Mouse (Mus musculus) ZHBTc4 (cell line): Measurements from ENCODE around the gene Camta2.

Source experiments
- DNase-seq: peaks from one replicate; pipeline ENCODE4 v3.0.0-alpha.2; 2011; ENCODE audit warnings: low read depth, low spot score

Gene Camta2

DNA sequence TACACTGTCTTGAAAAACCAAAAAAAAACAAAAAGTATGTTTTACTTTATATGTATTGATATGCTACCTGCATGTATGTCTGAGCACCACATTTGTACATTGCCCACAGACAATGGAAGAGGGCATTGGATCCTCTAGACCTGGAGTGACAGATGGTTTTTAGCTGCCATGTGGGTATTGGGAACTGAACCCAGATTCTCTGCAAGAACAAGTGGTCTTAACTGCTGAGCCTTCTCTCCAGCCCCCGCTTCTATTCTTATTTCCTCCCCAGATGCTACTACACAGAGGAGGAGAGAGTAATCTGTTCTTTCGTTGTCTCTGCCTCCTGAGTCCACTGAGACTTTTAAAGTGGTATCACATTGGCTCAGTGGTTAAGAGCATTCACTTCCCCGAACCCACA is 5.6 kb upstream of the Camta2 start:
- DNase-seq: no peak

DNA sequence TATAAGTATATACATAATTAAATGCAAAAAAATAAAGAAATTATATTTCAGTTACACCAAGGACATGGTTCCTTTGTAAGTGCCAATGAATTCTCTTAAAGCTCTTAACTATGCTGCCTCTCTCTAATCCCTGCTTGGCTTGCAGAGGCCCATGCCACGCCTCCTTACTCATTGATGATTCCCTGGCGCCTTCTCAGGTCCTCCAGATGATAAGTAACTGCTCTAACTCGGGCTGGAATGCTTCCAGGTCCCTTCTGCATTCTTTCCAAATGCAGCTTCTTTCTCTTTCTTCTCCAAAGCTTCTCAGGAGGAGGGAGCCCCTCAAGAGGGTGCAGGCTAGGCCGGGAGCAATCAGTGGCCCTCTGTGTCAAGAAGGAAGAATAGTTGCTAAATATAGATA is 1.7 kb upstream of the Camta2 start:
- no peak for DNase-seq

DNA sequence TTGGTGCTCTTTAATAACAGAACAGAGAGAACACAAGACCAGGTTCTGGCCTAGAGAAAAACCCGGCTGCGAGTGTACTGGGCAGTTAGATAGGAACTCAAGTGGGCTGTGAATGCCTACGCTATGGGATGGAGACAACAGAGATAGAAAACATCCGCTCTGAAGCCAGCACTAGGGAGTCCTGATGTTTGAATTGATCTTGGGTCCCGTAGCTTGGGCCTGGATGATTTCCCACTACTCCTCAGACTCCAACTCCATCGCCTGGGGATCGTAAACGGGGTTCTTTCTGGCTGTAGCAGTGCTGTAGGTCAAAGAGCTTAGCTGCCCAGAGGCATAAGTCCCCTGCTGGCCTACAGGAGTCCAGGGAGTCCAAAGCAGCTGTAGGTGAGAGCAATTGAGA is 467 bp upstream of the Camta2 start:
- DNase-seq: no peak

DNA sequence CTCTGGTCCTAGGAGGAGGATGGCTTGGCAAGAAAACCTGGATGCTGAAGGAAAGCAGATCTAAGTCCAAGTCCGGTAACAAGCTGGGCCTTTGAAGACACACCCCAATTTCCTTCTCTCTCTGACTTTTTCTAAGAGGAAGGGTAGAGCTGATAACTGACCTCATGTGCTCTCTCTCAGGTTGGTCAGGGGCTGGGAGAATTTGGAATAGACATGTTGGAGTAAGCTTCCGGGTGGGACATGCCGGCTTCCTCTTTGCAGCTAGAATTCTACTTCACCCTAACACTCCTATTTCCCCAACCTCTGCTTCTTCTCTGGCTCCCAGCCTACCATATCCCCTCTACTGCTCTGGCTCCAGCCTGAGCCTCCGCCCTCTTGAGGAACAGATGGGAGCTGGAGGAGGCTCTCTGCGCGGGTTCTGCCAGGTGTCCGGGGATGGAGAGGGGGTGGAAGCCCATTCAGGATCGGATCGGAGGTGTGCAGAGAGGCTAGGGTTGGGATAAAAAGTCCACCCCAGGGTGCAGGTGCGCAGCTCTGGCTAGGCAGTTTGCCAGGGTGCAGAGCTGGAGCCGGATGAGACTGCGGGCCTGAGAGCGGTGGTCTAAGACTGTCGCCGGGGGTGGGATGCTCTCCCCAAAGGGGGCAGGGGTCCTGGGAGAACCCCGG is 871 bp downstream of the Camta2 start:
- peak; percentile 62 for DNase-seq

DNA sequence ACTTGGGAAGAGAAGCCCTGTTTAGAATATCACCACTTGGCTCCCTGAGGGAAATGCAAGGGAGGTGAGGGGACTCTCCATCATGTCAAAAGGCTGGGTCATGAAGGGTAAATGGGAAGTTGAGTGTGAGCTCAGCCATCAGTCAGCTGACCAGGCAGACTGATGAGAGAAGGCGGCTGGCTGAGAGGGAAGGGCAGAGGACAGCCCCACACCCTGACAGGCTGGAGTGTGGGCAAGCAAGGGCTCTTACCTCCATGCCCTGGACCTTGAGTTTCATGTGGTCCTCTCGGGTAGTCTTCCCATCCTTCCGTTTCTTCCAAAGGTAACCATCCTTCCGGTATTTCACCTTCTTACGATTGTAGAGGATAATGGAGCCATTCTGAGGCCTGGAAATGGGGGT is 4.3 kb downstream of the Camta2 start:
- no peak for DNase-seq

DNA sequence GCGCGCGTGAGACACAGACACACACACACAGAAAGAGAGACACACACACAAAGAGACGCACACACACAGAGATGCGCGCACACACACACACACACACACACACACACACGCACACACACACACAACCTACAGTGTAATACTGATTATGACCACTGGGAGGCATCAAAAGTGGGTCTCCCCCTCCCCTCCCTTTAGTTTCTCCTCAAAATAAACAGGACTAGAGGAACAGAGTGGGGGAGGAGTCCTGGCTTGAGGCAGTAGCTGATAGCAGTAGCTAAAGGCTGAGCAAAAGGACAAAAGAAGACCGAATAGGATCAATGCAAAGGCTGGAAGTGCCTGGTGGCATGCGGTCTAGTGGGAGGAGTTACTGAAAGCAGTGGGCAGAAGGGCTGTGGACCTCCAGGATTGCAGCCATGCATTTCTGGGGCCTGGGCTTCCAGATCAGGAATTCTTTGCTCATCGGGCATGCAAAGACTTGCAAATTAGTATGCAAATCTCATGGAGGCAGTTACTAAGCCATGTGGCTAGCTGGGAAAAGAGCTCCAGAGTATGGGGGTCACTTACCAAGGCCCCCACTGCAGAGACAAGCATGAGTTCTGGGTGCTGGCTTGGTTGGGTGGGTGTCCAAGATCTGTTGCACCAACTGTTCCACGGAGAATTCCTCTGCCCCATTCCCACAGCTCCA is 5.9 kb downstream of the Camta2 start:
- peak; percentile 92 for DNase-seq

DNA sequence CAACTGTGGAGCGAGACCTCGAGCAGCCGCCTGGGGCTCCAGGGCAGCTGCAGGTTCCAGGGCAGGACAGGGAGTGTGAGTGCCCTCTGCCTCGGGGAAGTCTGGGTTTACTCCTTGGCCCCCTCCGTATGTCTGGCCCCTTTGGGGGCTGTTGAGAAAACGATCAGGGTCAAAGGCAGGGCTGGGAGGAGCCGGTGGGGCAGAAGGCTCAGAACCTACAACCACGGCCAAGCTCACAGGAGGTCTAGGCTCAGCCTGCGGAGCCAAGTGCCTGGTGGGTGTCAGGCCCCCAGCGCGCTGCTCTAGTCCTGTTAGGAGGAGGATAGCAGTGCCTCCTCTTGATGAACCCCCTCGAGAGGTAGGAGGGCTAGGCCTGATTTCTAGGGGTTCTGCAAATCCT is 6.7 kb downstream of the Camta2 start:
- DNase-seq: no peak

DNA sequence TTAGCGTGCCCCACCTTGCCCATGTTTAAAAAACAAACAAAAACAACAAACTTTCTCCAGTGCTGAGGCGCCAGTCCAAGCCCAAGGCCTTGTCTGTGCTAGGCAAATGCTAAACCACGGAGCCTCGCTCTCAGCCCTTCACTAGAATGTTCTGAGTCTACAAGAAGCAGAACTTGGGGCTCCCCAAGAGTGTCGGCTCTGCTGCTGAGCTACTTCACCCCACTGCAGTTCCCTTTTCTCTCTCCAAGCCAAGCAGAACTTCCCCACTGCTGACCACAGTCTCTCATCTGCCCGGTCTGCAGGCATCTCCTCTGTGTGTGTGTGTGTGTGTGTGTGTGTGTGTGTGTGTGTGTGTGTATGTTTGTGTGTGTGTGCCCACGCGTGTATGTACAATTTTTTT is 8.0 kb downstream of the Camta2 start:
- no peak for DNase-seq

DNA sequence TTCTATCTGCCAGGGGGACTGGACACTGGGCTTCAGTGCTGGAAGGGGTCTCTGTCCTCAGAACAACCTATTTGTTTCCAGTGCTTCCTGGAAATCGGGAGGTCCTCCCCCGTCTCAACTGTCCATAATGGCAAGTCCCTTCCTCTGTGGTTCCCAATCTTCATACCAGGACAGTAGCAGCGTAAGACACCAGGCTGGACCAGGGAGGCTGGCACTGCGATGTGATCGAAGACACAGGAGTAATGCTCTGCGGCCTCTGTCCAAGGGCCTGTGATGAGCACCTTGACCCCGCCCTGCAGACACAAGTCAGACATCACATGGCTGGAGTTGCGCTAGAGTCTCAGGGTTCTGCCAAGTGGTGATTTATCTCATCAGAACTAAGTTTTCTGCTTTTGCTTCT is 8.5 kb downstream of the Camta2 start:
- no peak for DNase-seq

DNA sequence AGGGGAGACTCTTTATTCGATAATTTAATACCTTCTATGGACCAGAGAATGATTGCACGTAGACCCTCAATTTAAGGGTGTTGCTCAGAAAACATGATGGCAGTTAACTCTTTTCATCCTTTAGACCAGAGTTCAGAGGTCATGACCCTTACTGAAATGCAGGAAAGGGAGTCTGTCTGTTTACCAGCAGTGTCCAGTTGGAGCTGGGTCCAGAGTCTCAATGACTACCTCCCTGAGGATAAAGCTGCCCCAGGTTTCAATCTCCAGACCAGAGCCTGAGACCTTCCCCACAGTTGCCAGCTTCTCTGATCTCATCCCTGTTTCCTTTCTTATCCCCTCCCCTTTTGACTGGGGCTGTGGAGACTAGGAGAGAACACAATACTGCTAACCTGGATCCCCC is 9.3 kb downstream of the Camta2 start:
- DNase-seq: no peak

DNA sequence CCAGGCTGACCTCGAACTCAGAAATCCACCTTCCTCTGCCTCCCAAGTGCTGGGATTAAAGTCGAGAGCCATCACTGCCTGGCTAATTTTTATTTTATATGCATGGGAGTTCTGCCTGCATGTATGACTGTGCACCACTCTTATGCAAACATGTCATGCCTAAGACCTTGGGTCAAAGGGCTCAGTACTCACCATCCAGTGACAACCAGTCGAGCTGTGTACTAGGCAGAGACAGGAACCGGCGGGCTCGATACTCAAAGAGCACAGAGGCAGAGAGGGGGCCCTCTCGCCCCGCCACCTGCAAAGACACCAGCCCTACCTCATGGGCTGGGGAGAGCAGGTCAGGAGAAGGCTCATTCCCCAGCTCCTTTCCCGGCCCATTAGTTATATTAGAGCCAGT is 9.8 kb downstream of the Camta2 start:
- DNase-seq: no peak

DNA sequence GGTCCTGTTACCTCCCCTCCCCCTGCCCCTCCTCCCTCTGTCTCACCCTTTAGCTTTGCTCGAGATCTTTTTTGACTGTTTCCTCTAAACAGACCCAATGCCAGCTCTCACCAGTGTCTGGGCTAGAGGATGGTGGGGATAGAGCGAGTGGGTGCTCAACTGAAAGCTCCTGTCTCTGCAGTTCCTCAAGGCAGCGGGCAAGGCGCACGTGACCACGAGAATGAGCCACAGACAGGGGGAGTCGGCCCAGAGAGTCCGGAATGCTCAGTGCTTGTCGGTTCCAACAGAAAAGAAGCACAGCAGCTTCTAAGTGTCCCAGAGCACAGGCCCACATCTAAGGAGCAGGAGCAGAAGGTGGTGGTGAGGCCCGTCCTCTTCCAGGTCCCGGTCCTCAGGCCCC is 13.4 kb downstream of the Camta2 start:
- peak; percentile 43 for DNase-seq

DNA sequence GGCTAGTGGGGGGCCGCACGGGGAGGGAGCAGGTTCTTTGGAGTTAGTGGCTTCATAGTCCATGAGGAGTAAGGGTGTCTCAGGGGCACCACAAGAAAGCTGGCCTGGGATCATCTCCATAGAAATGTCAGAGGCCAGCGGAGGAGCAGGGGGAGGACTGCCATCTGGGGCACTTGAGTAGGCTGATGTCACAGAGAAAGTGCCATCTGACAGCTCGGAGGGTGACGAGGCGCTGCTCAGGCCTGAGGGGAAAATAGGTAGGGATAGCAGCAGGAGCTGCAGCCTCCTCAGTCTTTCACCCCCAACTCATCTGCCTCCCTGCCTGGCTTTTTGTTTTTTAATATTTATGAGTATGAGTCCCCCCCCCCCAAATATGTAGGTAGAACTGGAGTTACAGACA is 13.9 kb downstream of the Camta2 start:
- DNase-seq: no peak

DNA sequence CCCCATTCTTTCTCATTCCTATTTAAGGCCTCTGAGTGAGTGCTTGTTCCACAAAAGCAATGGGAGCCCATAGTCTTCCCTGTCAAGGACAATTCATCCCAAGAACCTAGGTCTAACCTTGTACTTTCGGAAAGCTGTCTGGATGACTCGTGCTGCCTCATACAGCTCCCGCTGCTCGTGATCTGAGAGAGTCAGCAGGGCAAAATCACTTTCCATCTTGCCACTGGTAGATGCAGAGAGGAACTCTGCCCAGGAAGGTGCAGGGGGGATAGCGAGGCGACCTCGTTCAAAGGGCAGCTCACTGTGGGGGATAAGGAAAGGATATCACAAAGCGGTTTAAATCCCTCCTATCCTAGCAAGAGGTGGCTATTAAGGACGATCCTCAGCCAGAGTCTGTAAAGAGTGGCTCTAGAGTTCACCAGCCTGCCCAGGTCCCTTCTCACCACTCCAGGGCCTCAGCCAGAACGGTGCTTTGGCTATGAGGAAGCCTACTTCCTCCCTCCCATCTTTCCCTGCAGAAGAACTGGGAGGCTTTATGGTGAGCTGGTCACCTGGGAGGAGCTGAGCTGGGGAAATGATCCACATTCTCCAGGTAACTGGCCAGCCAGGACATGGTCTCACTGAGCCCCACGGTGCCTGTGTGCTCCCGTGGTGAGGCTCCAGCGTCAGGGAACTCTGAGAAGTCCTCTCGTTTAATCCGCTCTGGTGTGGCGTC is 16.4 kb downstream of the Camta2 start:
- no peak for DNase-seq

DNA sequence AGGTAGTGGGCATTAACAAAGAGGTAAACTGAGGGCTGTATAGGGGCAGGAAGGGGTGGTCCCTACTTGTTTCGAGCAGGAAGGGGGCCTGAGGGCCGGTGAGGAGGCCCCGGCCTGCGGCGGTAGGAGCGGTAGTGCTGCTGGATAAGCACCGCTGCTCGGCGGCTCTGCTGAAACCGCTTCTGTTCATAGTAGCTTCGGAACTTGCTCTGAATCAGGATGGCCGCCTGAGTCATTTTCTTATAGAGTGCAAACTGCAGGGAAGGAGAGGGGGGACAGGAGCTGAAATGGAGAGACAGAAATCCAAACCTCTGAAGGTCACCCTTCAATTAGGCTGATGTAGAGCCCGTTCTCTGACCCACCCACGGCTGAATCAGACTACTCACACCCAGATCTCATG is 17.4 kb downstream of the Camta2 start:
- DNase-seq: no peak

DNA sequence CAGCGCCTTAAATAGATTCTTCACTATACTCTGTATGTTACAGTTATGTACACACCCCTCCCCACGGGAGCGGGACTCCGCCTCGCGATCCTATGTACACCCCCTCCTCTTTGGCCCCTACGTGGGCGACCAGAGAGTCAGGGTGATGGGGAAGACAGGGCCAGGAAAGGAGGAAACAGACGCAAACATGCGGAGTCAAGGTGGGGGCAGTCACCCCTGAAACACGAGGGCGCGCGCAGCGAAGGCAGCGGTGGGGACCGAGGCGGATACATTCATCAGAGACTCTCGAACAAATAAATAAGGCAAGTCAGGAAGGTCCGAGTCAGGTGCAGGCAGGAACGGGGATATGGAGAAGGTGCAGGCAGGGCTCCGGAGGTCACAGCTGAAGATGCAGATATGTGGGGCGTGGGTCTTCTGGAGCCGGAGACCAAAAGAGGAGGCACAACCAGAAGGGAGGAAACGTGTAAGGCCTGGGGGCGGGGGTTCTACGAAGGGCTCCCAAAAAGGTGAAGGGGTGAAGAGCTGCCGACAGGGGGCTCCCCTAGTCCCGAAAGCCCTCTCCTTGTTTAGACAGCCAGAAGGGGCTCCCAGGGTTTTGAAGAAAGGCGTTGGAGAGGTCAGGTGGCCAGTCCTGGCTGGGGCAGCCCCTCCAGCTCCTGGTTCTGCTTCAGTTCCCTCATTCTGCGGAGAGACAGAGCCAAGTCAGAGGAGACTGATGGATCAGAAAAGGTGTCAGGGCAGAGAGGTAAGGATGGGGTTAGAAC is 18.1 kb downstream of the Camta2 start:
- DNase-seq: peak; percentile 87

DNA sequence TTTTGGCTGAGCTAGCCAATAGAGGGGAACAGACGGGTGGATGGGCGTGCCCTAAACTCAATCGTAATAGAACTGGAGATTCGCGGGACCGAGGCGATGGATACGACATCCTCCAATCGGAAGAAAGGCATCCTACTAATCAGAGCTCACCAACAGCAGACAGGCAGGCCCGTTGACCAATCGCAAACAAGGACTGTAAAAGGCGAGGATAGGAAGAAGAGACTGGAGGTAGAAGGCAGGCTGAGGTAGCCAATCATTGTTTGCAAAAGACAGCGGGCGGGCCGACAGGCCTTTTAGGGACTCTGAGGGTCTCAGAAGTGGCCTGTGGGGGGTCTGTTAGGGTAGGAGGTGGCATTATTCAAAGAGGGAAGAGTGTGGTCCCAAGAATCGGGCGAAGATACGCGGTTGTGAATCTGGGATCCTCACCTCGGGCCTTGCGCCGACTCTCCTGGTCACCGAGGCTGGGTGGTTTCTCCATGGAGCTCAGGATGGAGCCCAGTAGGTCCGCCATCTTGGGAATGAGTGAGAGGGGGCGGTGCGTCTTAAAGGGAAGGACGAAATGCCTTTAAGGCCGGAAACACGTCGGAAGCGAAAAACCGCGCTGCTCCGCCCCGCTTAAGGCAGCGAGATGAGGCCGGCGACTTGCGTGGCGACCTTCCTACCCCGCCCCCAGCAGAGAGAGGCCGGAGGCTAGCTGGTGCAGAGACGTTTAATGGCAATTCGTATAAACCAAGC is 19.0 kb downstream of the Camta2 start, which contains the start of gene Spag7:
Gene Spag7, minus strand, starts transcription at position 646 of the 735 bp plus-strand sequence.
- peak; percentile 100 for DNase-seq

DNA sequence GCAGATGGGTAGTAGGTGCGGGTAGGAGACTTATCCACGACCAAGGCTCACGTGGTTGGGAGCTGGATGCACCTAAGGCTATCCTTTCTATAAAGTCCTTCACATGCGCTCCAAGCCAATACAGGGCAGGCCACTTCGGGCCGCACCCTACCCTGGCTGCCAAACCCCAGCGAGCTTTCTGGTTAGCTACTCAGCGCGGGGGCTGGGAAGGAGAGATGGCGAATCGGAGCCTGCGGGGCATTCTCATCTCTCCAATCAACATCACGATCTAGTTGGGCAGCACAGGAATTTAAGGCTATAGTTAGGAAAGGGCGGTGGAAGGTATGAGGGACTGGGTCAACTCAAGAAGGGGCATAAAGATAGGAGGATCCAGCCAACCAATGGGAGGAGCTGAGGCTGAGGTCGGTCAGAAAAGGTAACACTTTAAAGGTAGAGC is 19.6 kb downstream of the Camta2 start:
- no peak for DNase-seq

DNA sequence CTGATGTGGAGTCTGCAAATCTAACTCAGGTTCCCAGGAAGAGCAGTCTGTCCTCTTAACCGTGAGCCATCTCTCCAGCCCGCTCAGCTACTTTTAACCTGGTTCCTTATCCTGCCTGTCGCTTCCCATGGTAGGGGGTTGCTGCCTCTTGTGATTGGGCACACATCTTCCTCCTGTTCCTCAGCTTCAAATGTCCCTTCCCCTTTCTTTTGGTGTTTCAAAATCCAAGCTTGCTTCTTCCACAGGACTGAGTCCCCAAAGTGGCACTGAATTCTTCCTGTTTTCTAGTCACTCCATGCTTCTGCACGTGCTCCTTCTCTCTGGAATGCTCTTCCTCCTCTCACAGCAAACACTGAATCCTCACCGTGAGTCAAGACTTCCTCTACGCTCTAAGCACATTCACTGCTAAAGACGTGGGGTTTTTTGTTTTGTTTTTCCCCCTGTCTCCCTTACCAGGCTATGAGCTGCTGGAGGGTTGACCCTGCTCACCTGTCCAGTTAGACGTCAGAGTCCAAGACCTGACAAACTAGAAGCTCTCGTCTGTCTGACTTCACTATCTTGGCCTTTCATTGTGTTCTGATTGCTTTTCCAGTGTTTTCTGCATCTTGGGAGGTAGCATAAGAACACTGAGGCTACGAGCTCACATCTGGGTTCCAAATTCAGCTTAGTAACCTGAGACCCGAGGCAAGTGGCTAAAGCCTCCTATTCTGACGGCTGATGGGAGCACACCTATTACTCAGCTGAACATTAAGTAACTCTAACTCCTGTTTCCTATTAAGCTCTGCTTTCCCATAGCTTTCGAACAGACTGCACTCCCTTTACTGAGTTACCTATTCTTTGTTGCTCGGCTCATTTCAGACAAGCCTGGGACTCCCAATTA is 20.4 kb downstream of the Camta2 start:
- DNase-seq: no peak

DNA sequence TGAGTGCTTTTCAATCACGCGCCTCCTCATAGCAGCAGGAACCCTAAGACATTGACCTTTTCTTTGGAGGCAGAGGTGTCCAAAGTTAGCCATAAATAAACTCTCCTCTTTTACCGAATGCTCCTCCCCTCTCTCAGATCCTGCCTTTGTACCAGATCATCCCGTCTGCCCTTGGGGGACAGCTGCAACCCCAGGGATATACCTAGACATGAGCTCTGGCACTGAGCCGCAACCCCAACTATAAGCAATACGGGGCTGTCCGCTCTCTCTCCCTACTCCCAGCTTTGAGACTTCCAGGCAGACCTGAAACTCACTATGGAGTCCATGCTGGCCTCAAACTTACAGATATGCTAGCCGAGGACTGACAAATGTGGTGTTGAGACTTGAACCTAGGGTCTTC is 21.2 kb downstream of the Camta2 start:
- DNase-seq: no peak
